Mouse (Mus musculus) forebrain, postnatal 0 days (tissue): ENCODE data around the gene Ctnnb1. TPM values are rescaled to one million over a fixed set of nuclear protein-coding genes. Genes with fewer than 3 reads are reported as not detected.

Experiments used
- ATAC-seq: fragments of 200-750 bp; cut with Nextera tagmentation; 2 replicates; pipeline ENCODE4 v1.8.0; 2017; ENCODE audit warnings: mild to moderate bottlenecking, moderate library complexity
- DNase-seq: peaks from one replicate; pipeline ENCODE4 v3.0.0-alpha.2; 2015
- H3K27ac ChIP-seq: fragments of 300-500 bp; sonication (generic); 2 replicates; pipeline ENCODE4 v1.5.1; 2014; ENCODE audit warnings: low read depth, mild to moderate bottlenecking, antibody characterized with exemption, low read length, moderate library complexity, mixed read lengths
- H3K27me3 ChIP-seq: fragments of 300-500 bp; sonication (generic); 2 replicates; pipeline ENCODE4 v1.6.1; 2014; ENCODE audit warnings: mild to moderate bottlenecking, low read length, mixed read lengths; ENCODE audit not compliant: insufficient read depth
- H3K36me3 ChIP-seq: fragments of 300-500 bp; sonication (generic); 2 replicates; pipeline ENCODE4 v1.6.1; 2014; ENCODE audit warnings: mild to moderate bottlenecking, moderate library complexity; ENCODE audit not compliant: insufficient read depth
- H3K4me1 ChIP-seq: fragments of 300-500 bp; sonication (generic); 2 replicates; pipeline ENCODE4 v1.6.1; 2014; ENCODE audit warnings: antibody characterized with exemption; ENCODE audit not compliant: insufficient read depth
- H3K4me2 ChIP-seq: fragments of 300-500 bp; sonication (generic); 2 replicates; pipeline ENCODE4 v1.6.1; 2014; ENCODE audit warnings: low read depth, mild to moderate bottlenecking, moderate library complexity
- H3K4me3 ChIP-seq: fragments of 300-500 bp; sonication (generic); 2 replicates; pipeline ENCODE4 v1.5.1; 2014; ENCODE audit warnings: low read depth, low read length, mixed read lengths
- H3K9ac ChIP-seq: fragments of 300-500 bp; sonication (generic); 2 replicates; pipeline ENCODE4 v1.6.1; 2014; ENCODE audit warnings: mild to moderate bottlenecking
- H3K9me3 ChIP-seq: fragments of 300-500 bp; sonication (generic); 2 replicates; pipeline ENCODE4 v1.6.1; 2016; ENCODE audit warnings: low read length
- CTCF ChIP-seq: sonication (generic); IDR thresholded peaks from 2 replicates; pipeline ENCODE4 v1.5.1; 2016; ENCODE audit warnings: antibody characterized with exemption, control low read depth, low read depth
- whole genome bisulfite sequencing: fragments of 180-500 bp; shearing (Covaris S2); extraction: QIAGEN DNeasy Blood & Tissue Kit; methylation state at CpG from one replicate; pipeline ENCODE4 v1.1.7; 2014; 5-methylcytosine and 5-hydroxymethylcytosine counted together
- polyA plus RNA-seq: library from polyadenylated mRNA; unstranded; fragments of >200 nt; fragmentation: Nextera tagmentation; extraction: Ambion mirVana; gene quantifications from 2 replicates; pipeline ENCODE4 v1.2.1, GENCODE M21; 2015
- total RNA-seq: library from RNA; depleted of rRNA; stranded (reverse); fragments of >200 nt; gene quantifications from 2 replicates; pipeline ENCODE4 v1.2.3, GENCODE M21; 2014; rRNA removed

Gene Ctnnb1
- total RNA-seq (839 and 1,100 TPM in 2 replicates), polyA plus RNA-seq (368 and 388 TPM in 2 replicates)

DNA sequence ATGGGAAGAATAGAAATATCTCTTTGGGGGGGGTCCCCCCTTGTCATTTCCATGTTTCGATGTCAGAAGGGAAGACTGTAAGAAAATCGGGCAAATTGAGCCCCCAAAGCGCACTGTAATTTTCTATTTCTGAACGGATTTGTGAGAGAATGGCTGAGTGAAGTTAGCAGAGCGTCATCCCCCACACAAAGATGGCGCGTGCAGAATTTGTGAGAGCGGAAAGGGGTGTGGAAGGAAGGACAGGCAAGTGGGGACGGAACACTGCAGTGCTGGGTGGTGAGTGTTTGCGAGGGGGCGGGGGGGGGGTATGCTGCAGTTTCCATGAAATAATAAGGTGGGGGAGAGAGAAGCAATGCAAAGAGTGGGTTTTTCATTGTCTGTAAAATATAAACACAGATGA, at the start of gene Ctnnb1:
Gene Ctnnb1 (plus strand): TSS at position 136 of the 400 bp plus-strand sequence.
- 35% methylated on average over 11 of the region's 11 CpGs for WGBS
- 0 out of 2 replicates have a peak within 1 kb of the TSS, but pooled peaks have one; percentile 22 for H3K9ac ChIP-seq

DNA sequence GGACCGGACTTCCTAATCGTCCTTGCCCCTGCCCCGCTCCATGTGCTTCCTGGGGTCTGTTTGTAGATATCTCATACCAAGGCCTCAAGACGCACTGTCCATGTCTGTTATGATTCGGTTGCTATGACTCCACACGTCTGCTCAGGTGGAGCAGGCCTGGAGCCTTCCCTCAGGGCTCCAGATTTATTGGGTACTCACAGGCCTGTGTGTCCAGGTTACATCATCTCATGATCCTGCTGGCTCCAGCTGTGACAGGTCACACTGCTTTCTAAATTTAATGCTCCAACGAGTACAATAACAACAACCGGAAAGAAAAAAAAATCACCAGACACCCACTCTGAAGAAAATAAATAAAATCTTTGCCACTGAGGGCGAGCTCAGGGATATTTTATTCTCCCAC, 48.7 kb upstream of the Ctnnb1 start:
- no peak overlapping the region for H3K4me2 ChIP-seq
- no peak overlapping the region for H3K9ac ChIP-seq
- no peaks in the 10 kb centered on the region for H3K9me3 ChIP-seq
- no peak for TF ChIP-seq CTCF
- H3K27me3 ChIP-seq: no peaks in the 10 kb centered on the region
- 0 out of 2 replicates have a peak, but pooled peaks cover 8% of the 10 kb centered on the region for H3K4me1 ChIP-seq
- no peak for DNase-seq
- H3K4me3 ChIP-seq: no peak overlapping the region
- WGBS: 84% methylated on average over 9 of the region's 9 CpGs
- ATAC-seq: no peak
- no peaks in the 10 kb centered on the region for H3K36me3 ChIP-seq
- H3K27ac ChIP-seq: no peak overlapping the region

More for the DNA sequence above, at the start of gene Ctnnb1:
- no peak for TF ChIP-seq CTCF
- Histone ChIP-seq H3K27me3 (no peaks in the 10 kb centered on the region), H3K4me2 (peak within 1 kb of the TSS; percentile 21), H3K27ac (peak within 1 kb of the TSS; percentile 75), H3K9me3 (no peaks in the 10 kb centered on the region), H3K4me1 (no peaks in the 10 kb centered on the region; the same call in 1 of the 2 replicates), H3K4me3 (peak within 1 kb of the TSS; percentile 8), H3K36me3 (no peaks in the 10 kb centered on the region)
- ATAC-seq (0 out of 2 replicates have a peak, but pooled peaks have one; percentile 28), DNase-seq (peak; percentile 64)

DNA sequence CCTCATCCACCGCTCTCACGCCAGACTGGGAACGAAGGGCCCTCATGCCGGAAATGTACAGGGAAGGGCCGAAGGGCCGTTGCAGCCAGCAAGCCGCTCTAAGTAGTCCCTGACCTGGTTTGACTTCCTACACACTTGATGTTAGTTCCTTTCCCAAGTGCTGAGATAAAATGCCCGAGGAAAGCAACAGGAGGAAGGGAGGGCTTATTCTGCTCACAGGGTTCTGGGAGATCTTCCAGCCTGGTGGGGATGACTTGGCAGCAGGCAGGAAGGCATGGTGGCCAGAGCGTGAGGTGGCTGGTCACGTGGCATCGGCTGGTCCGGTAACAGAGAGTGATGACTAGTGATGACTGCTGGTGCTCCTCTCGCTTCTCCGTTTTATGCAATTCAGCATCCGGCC, 47.9 kb upstream of the Ctnnb1 start:
- whole genome bisulfite sequencing: 93% methylated on average over 15 of the region's 15 CpGs
- ATAC-seq: no peak

DNA sequence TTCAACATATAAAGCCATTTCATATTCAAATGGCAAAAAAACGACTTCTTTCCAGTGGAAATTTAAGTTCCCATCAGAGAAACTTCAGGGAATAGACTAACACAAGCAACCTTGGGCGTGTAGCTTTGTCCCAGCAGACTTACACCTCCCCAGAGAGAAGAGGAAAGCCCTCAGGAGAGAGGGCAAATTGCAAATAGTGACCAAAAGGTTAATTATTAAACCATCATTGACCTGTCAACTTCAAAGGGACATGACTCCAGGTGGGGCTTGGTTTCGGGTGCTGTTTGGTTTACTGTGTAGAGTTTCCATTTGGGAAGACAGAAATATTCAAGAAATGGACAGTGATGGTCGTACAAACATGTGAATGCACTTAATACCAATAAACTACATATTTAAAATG, 47.2 kb upstream of the Ctnnb1 start:
- ATAC-seq: no peak
- no peak for DNase-seq
- H3K4me1 ChIP-seq: 0 out of 2 replicates have a peak, but pooled peaks cover 8% of the 10 kb centered on the region

More for the DNA sequence above, 47.9 kb upstream of the Ctnnb1 start:
- Histone ChIP-seq H3K9ac (no peak overlapping the region), H3K9me3 (no peaks in the 10 kb centered on the region), H3K36me3 (no peaks in the 10 kb centered on the region), H3K4me3 (no peak overlapping the region), H3K4me2 (no peak overlapping the region), H3K4me1 (0 out of 2 replicates have a peak, but pooled peaks cover 8% of the 10 kb centered on the region), H3K27me3 (no peaks in the 10 kb centered on the region), H3K27ac (no peak overlapping the region)
- no peak for TF ChIP-seq CTCF
- DNase-seq: no peak

DNA sequence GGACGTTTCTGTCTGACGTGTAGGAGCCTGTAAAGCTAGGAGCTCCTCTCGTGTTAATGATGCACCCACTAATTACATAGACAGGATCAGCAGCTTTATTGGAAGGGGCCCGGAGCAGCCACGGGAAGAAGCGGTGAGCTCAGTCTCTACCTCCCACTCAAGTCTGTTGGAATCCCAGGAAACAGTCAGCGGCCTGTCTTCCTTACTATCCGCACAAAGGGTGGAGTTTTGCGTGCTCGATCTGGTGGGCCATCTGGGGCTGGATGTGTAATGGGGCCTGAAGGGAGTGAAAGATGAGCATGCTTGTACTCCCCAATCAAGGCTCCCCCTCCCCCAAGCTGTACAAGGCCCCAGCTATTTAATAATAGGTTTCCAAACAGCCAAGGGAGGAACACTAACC, 44.3 kb upstream of the Ctnnb1 start:
- H3K27ac ChIP-seq: no peak overlapping the region; the same call in 1 of the 2 replicates

More for the DNA sequence above, 47.2 kb upstream of the Ctnnb1 start:
- Histone ChIP-seq H3K4me2 (no peak overlapping the region), H3K9ac (no peak overlapping the region), H3K27me3 (no peaks in the 10 kb centered on the region), H3K4me3 (no peak overlapping the region), H3K36me3 (no peaks in the 10 kb centered on the region), H3K27ac (no peak overlapping the region), H3K9me3 (no peaks in the 10 kb centered on the region)
- TF ChIP-seq CTCF: no peak
- 81% methylated on average over 4 of the region's 4 CpGs for WGBS

DNA sequence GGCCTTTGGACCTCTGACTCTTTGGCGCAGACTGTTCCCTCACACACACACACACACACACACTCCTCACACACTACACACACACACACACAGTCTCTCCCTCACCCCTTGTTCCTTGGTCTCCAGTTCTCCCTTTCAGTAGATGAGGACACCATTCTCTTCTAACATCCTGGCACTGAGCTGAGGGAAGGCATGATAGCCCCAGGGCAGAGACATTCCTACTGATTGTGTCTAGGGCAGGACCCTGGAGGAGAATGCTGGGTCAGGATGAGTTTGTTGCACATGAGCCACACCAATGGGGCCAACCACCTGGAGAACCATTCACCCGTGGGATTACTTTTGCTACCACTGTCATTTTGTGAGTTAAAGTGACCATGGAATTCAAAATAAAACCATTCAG, 41.4 kb upstream of the Ctnnb1 start:
- H3K27me3 ChIP-seq: no peaks in the 10 kb centered on the region

More for the DNA sequence above, 44.3 kb upstream of the Ctnnb1 start:
- H3K36me3 ChIP-seq: no peaks in the 10 kb centered on the region
- H3K4me1 ChIP-seq: 0 out of 2 replicates have a peak, but pooled peaks cover 8% of the 10 kb centered on the region
- no peak overlapping the region for H3K4me3 ChIP-seq
- H3K27me3 ChIP-seq: no peaks in the 10 kb centered on the region
- no peaks in the 10 kb centered on the region for H3K9me3 ChIP-seq
- peak; percentile 48 for DNase-seq
- no peak overlapping the region for H3K9ac ChIP-seq
- ATAC-seq: peak; percentile 63
- WGBS: 29% methylated on average over 10 of the region's 10 CpGs
- TF ChIP-seq CTCF: no peak
- no peak overlapping the region for H3K4me2 ChIP-seq

DNA sequence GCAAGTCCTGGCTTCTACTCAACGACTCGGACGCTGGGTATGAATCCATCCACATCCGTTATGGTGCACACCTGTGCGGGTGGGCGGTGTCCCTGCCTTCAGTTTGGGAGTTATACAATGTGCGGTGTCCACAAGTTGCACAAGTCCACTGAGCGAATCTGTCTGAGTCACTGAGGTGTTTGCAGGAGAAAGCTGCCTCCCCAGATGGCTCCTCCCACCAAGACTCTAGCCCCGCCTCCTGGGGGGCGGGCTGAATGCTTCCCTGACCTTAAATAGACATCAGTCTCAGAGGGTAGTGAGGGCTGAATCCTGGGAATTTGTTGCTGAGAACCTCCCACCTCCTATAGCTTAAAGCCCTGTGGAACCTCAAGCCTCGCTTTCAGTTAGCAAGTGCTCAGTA, 35.6 kb upstream of the Ctnnb1 start:
- H3K27me3 ChIP-seq: no peaks in the 10 kb centered on the region
- H3K4me1 ChIP-seq: no peaks in the 10 kb centered on the region
- ATAC-seq: no peak
- H3K36me3 ChIP-seq: no peaks in the 10 kb centered on the region
- no peak overlapping the region for H3K4me3 ChIP-seq
- DNase-seq: no peak
- H3K9ac ChIP-seq: no peak overlapping the region
- 93% methylated on average over 11 of the region's 11 CpGs for WGBS
- H3K4me2 ChIP-seq: no peak overlapping the region
- no peaks in the 10 kb centered on the region for H3K9me3 ChIP-seq
- no peak overlapping the region for H3K27ac ChIP-seq
- TF ChIP-seq CTCF: no peak

More for the DNA sequence above, 41.4 kb upstream of the Ctnnb1 start:
- Histone ChIP-seq H3K36me3 (no peaks in the 10 kb centered on the region), H3K4me3 (no peak overlapping the region), H3K4me2 (no peak overlapping the region), H3K27ac (no peak overlapping the region), H3K4me1 (0 out of 2 replicates have a peak, but pooled peaks cover 8% of the 10 kb centered on the region), H3K9ac (no peak overlapping the region), H3K9me3 (no peaks in the 10 kb centered on the region)
- no peak for ATAC-seq
- TF ChIP-seq CTCF: no peak
- DNase-seq: no peak
- 92% methylated on average over 2 of the region's 2 CpGs for WGBS
